Mouse (Mus musculus): ENCODE data around the gene Ddah2. TPM values are rescaled to one million over a fixed set of nuclear protein-coding genes. Genes with fewer than 3 reads are reported as not detected.

Ddah2 gene
- polyA plus RNA-seq (2012), result 33.8 and 58.4 TPM in 2 replicates

DNA sequence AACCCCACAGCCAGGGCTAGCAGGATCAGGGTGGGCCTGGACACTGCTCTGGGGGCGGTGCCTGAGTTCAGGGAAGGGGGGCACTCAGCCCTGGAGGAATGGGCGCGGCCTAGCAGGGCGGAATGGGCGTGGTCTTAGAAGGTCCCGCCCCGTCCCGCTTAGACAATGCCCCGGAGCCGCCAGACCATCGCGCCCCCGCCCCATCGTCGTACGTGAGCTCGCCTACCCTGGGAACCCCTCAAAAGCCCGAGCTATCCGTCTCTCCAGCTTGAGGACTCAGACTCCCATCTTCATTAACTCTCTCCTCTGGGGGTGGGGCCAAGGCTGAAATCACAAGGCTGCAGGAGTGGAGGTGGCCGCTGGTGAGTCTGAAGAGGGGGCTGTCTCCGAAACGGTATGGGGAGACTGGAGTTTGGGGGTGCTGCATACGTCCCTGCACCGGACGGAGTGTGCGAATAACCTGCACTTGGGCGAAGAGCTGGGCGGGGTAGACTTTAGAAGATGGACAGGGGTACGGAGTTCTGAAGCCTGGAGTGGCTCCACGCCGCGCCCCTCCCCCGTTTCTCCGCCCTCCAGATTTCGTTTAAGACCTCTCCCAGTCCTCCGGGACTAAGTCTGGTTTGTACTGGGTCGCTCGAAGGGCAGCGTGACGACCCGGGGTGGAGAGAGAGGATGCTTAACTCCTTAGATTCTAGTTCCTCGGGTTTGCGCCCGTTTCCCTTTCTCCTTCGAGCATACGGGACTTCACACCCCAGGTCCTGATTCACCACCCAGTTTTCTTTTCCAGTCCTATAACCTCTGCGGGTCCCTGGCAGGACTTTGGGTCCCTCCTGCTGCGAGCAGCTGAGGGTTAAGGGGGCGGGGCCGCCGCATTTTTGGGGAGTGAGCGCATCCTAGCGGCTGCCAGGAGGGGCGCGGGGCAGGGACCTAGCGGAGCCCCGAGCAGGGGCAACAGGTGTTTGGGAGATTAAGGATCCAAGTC is at the start of gene Ddah2:
Gene Ddah2, plus strand, starts transcription at position 125 of the 982 bp plus-strand sequence.

DNA sequence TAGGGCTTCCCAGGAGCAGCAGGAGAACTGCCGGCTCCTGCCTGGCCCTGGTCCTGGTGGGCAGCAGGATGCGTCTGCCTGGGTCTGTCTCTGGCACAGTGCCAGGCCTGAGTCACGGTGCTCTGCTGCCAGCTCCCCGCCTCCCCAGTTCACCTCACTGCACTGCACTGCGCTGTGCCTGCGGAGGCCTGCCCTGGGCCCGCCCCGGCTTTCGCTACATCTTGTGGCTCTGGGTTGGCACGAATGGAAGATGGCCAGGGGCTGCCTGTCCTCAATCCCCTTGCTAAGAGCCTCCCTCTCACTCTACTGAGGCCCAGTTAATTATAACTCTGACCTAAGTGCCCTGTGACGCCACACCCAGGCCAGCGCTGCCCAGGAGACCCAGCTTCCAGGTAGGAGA is 42.5 kb upstream of the Ddah2 start, which contains the start of gene Vwa7:
Gene Vwa7, plus strand, starts transcription at position 204 of the 400 bp plus-strand sequence.

DNA sequence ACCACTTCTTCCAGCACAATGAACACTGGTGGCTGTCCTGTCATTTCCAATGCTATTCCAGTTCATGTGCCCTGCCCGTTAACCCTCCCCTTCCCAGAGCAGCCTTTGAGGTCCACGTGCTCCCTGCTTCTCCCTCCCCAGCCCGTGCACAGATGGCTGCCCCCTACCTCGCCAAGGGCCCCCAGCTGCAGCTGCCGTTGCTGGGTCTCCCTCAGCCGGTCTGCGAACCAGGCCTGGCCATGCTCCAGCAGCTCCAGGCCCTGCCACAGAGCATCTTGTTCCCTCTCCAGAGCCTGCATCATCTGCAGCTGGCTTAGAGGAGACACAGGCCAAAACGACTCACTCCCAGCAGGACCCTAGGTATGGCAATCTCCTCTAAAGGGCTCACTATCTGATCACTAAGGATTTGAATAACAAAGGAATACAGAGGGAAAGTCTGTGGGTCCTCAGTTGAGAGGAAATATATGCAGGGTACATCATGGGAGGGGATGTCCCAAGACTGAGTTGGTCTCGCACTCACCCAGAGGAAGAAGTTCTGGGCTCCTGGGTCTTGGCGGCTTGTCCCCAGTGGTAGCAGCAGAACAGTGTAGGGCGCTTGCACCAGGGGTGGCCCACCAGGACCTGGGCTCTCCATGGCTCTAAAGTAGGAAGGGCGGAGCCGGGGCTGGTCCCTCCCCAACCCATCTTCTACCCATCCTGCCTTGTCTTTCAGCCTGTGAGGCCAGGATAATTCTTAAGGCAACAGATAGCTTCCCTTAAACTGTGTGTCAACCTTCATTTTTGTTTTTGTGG is 31.4 kb upstream of the Ddah2 start, which contains the start of gene Sapcd1:
Gene Sapcd1, minus strand, starts transcription at position 740 of the 792 bp plus-strand sequence.

DNA sequence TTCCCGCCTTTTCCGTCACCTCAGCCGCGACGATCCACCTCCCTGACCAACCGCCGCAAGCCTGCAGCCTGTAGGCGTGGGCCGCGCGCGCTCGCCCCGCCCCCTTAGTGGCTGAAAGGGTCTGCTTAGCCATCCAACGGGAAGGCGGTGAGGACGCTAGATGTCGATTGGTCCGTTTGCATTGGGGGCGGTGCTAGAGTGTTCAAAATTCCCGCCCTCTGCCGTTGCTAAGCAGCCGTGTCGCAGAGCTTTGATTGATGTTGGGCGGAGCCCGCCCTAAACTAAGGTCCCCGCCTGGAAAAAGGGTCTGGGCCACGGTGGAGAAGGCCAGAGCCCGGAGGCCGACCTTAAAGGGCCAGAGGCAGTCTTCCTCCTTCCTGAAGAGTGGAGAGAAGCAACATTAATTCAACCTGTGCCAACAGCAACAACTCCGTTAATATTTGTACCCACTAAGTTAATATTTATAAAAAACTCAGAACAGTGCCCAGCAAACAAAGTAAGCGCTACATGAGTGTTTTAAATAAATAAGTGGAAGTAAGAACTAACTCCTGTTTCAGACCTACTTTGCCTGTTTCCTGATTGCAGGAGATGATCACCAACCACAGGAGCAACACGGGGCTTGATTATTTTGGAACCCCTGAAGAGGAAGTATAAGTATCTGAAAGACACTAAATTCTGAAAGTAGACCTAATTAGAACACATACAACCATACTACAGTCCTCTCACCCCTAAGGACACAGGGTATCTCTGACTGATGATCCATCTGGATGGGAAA is 12.0 kb upstream of the Ddah2 start, which contains the start of gene Msh5:
Gene Msh5, minus strand, starts transcription at position 65 of the 775 bp plus-strand sequence.

DNA sequence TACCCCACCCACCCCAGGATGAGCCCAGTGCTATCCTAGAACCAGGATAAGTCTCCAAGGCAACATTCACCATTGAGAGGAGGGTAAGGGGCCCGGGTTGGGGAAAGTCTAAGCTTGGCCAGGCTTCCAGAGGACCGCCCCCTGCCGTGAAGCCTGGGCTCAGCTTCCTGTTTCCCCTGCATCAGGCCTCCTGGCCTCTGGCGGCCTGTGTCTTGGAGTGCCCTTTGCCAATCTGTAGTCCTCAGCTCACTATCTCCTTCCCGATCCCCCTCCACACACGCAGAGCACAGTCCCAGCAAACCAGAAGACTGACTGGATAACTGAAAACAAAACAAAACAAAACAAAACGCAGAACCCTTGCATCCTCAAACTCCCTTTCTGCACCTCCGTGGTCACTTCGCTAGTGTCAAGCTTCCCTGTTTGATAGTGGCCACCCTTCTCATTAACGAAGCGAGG is 9.2 kb upstream of the Ddah2 start, which contains the start of gene Clic1:
Gene Clic1, plus strand, starts transcription at position 406 of the 456 bp plus-strand sequence.

DNA sequence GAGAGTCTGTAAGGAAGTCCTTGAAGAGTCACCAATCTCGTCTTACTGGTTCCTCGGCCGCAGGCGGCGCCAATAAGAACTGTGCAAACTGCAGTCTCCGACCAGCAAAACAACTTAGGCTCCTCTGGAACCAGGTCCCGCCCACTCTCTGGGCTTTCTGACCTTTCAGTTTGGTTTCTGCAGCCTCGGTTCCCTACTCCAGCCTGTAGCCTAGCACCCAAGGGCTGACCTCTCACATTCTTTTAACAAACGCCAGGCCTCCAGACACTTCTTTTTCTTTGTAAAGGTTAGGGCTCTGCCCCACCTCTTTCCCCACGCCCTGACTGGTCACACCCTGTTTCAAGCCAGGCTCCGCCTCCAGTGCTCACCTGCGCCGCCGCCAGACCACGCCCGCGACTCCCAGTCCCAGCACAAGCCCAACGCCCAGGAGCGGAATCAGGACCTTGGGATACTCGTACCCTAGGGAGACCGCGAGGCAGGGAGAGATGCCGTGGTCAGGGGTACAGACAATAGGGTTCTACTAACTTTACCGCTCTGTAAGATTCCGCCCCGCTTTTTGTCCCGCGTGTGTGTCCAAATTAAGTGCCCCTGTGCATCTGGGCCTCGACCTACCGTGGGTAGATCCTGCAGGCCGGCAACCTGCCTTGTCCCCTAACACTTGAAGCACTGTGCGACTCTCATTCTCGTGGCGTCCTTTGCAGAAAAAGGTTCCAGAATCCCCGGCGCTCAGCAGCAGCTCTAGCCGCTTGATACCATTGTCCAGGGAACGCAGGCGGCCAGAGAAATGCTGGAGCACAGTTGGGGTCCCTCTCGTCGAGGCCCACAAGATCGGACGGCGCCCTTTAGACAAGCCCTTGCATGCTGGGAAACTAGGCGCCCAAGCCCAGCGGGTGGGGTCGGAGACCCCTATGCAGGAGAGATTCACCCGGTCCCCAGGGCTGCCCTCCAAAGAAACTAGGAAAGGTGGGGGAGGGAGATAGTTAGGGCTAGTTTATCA is 6.4 kb downstream of the Ddah2 start, which contains the start of gene Ly6g6c:
Gene Ly6g6c, plus strand, starts transcription at position 438 of the 997 bp plus-strand sequence.

DNA sequence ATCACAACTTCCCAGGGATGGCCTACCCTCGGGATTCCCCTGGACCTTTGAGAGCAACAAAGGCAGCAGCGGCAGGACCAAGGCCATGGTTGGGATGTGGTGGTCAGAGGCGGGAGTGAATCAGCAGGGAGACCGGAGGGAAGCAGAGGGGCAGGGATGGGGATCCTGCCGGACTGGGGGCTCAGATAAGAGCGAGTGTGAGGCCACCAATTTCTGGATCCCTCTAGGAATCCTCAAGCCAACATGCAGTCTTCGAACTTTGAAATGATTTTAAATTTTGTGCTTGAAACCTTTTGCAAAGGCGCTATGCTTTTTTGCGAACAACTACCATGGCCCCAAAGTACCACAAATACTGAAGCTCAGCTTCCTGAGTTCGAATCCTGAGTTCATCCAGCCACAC is 7.2 kb downstream of the Ddah2 start, which contains the start of gene Mpig6b:
Gene Mpig6b, minus strand, starts transcription at position 101 of the 400 bp plus-strand sequence.

DNA sequence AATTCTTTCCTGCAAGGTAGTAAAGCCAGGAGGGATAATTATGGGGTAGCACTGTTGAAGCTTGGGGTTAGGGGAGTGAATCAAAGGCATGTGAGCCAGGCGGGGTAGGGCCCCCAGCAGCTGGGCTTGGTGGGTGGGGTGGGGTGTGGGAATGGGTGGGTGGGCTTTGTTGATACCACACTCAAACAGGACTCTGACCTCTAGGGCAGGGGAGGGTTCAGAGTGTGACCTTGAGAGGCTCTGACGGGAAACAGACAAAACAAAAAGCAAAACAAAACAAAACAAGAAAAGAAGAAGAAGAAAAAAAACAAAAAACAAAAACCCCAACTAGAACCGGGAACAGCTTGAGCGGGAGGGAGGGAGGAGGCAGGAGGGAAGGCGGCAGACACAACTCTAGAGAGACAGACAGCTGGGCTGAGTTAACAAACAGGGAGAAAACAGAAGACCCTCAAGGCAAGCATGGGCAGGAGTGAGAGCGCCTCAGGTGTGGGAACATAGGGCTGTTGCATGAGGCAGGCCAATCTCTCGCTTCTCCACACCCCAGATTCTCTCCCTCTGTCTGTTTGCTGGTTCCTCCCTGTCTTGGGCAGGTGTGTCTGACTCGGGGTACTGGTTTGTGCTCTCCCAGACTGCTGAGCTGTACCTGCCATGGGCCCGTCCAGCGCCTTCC is 17.8 kb downstream of the Ddah2 start, which contains the start of gene Ly6g6e:
Gene Ly6g6e, plus strand, starts transcription at position 396 of the 670 bp plus-strand sequence.

DNA sequence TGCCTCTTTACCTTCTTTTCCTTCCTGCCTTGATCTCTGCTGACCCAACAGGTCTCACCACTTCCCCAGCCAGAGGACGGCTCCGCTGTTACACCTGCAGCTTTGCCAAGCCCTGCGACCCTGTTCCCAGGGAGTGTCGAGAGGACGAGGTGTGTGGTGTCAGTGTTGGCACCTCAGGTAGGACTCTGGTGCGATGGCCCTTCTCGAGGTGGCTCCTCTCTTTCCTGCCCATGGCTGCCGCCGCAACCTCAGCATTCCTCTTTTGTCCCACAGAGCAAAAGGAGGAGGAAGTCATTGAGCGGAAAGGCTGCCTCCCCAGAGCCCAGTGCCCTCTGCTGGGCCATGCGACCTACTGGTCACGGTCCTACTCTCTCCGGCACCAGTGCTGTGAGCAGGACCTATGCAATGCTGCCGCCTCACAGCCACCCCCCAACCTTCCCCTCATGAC is 19.0 kb downstream of the Ddah2 start, which contains the start of gene Ly6g6d:
Gene Ly6g6d, minus strand, starts transcription at position 280 of the 448 bp plus-strand sequence.

DNA sequence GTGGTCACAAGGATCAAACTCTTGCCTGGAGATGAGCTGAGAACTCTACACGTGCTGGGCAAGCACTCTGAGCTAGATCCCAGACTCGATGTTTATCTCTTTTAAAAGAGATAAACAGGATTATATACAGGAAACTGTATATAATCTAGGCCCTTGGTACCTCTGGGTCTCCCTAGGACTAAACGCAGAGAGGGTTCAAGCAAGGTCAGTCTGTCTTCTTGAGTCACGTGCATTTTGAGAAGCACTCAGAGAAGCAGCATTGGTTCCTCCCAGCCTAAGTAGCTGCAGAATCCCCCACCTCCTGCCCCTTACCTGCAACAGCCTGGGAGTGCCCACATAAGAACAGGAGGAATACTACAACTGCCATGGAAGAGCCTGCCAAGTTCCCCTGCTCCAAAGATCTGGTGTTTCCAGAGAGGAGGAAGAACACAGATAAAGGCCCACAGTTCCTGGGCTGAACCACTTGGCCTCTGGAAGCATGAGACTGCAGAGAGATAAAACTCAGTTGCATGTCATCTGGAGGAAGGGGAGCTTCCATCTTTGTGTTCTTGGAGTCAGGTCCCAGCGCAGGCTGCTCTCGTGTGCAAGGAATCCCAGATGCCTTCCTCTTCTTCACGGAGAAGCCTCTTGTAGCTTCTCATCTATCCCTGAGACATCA is 26.5 kb downstream of the Ddah2 start, which contains the start of gene Ly6g6f:
Gene Ly6g6f, minus strand, starts transcription at position 403 of the 658 bp plus-strand sequence.

DNA sequence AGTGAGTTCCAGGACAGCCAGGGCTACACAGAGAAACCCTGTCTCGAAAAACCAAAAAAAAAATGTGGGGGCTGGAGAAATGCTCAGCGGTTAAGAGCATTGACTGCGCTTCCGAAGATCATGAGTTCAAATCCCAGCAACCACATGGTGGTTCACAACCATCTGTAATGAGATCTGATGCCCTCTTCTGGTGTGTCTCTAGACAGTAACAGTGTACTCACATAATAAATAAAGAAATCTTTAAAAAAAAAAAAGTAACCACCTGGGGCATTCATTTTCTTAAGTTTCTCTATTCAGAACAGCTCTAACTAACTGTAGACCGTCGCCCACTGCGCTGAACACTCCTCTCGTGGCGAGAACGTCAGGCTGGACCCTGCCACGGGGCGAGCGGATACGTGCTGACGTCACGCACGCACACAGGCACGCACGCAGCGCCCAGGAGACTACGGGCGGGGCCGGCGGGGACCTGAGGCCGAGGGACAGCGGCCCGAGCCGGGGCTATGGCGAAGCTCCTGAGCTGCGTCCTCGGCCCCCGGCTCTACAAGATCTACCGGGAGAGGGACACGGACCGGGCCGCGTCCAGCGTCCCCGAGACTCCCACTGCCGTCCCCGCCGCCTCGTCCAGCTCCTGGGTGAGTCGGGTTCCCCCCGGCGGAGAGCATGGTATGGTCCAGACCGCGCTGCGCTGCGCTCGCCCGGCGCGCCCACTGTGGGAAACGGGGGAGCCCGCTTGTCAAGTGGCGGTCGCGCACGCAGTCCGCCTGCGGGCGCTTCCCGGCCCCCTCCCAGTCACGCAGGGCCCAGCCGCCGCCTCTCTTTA is 30.2 kb downstream of the Ddah2 start, which contains the start of gene Abhd16a:
Gene Abhd16a, plus strand, starts transcription at position 439 of the 820 bp plus-strand sequence.

DNA sequence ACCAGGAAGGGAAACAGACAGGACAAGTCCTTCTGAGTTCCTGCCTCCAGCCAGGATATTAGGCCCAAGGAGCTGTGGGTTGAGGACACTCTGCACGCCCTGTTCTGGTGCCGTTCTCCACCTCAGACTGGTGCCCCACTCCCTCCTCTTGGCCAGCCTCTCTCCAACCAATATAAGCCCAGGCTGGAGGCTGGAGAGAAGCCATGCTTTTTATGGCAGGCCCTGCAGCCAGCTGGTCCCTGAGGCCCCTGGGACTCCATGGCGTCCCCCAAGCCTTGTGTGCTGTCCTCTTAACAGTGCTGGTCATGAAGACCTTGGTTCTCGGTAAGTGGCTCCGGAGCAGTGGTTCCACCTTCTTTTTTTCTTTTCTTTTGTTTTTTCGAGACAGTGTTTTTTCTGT is 49.3 kb downstream of the Ddah2 start, which contains the start of gene Ly6g5c:
Gene Ly6g5c, plus strand, starts transcription at position 183 of the 400 bp plus-strand sequence.

Other genes starting within 250 kb of the Ddah2 start
- 65.1 and 75.3 TPM in 2 replicates for gene Stk19, start 222.1 kb upstream of the Ddah2 start, polyA plus RNA-seq (2012)
- 106 TPM in 2 replicates for gene Dxo, start 222.0 kb upstream of the Ddah2 start, polyA plus RNA-seq (2012)
- gene Skiv2l, start 208.8 kb upstream of the Ddah2 start, polyA plus RNA-seq (2012), result 63.8 and 69.0 TPM in 2 replicates
- 308 and 315 TPM in 2 replicates for gene Nelfe, start 208.6 kb upstream of the Ddah2 start, polyA plus RNA-seq (2012)
- gene Cfb, start 196.5 kb upstream of the Ddah2 start, polyA plus RNA-seq (2012), result 0.13 TPM in 1 of 2 replicates, not detected in the other
- 51.5 and 66.6 TPM in 2 replicates for gene Zbtb12, start 179.6 kb upstream of the Ddah2 start, polyA plus RNA-seq (2012)
- gene Gm20547, start 177.0 kb upstream of the Ddah2 start, polyA plus RNA-seq (2012), result not detected in 2 replicates
- 2.0 and 2.3 TPM in 2 replicates for gene C2, start 160.8 kb upstream of the Ddah2 start, polyA plus RNA-seq (2012)
- gene Ehmt2, start 160.6 kb upstream of the Ddah2 start, polyA plus RNA-seq (2012), result 441 and 469 TPM in 2 replicates
- not detected in 2 replicates for gene Slc44a4, start 144.6 kb upstream of the Ddah2 start, polyA plus RNA-seq (2012)
- 52.4 and 79.9 TPM in 2 replicates for gene Neu1, start 127.8 kb upstream of the Ddah2 start, polyA plus RNA-seq (2012)
- gene Hspa1b, start 99.8 kb upstream of the Ddah2 start, polyA plus RNA-seq (2012), result 425 and 1,961 TPM in 2 replicates
- 0.52 TPM in 1 of 2 replicates, not detected in the other for gene Gm20481, start 89.1 kb upstream of the Ddah2 start, polyA plus RNA-seq (2012)
- 239 and 1,296 TPM in 2 replicates for gene Hspa1a, start 86.9 kb upstream of the Ddah2 start, polyA plus RNA-seq (2012)
- 0.06 TPM in 1 of 2 replicates, not detected in the other for gene Hspa1l, start 86.3 kb upstream of the Ddah2 start, polyA plus RNA-seq (2012)
- gene Lsm2, start 77.2 kb upstream of the Ddah2 start, polyA plus RNA-seq (2012), result 154 and 167 TPM in 2 replicates
- gene Vars, start 58.0 kb upstream of the Ddah2 start, polyA plus RNA-seq (2012), result 841 and 875 TPM in 2 replicates
- 0.24 and 0.38 TPM in 2 replicates for gene Vwa7, start 42.5 kb upstream of the Ddah2 start, polyA plus RNA-seq (2012)
- gene Sapcd1, start 31.0 kb upstream of the Ddah2 start, polyA plus RNA-seq (2012), result 6.0 and 11.9 TPM in 2 replicates
- gene Msh5, start 12.3 kb upstream of the Ddah2 start, polyA plus RNA-seq (2012), result 3.4 and 5.4 TPM in 2 replicates
- 109 and 129 TPM in 2 replicates for gene Clic1, start 9.1 kb upstream of the Ddah2 start, polyA plus RNA-seq (2012)
- 0.09 TPM in 1 of 2 replicates, not detected in the other for gene Ly6g6c, start 6.4 kb downstream of the Ddah2 start, polyA plus RNA-seq (2012)
- 0.04 TPM in 1 of 2 replicates, not detected in the other for gene Mpig6b, start 7.1 kb downstream of the Ddah2 start, polyA plus RNA-seq (2012)
- gene Ly6g6e, start 17.9 kb downstream of the Ddah2 start, polyA plus RNA-seq (2012), result not detected in 2 replicates
- gene Ly6g6d, start 19.0 kb downstream of the Ddah2 start, polyA plus RNA-seq (2012), result 0.26 TPM in 1 of 2 replicates, not detected in the other
- gene Ly6g6f, start 26.6 kb downstream of the Ddah2 start, polyA plus RNA-seq (2012), result 0.06 and 0.28 TPM in 2 replicates
- 118 and 123 TPM in 2 replicates for gene Abhd16a, start 30.2 kb downstream of the Ddah2 start, polyA plus RNA-seq (2012)
- gene Ly6g5c, start 49.2 kb downstream of the Ddah2 start, polyA plus RNA-seq (2012), result not detected in 2 replicates
- gene Ly6g5b, start 56.4 kb downstream of the Ddah2 start, polyA plus RNA-seq (2012), result 0.45 and 0.69 TPM in 2 replicates
- 73.8 and 84.9 TPM in 2 replicates for gene Gpank1, start 62.4 kb downstream of the Ddah2 start, polyA plus RNA-seq (2012)
- 77.7 and 78.6 TPM in 2 replicates for gene Csnk2b, start 63.0 kb downstream of the Ddah2 start, polyA plus RNA-seq (2012)
- gene D17H6S53E, start 67.3 kb downstream of the Ddah2 start, polyA plus RNA-seq (2012), result 4.1 and 4.4 TPM in 2 replicates
- 0.37 and 0.84 TPM in 2 replicates for gene Apom, start 73.0 kb downstream of the Ddah2 start, polyA plus RNA-seq (2012)
- gene Bag6, start 76.1 kb downstream of the Ddah2 start, polyA plus RNA-seq (2012), result 683 and 812 TPM in 2 replicates
- 1,479 and 1,500 TPM in 2 replicates for gene Prrc2a, start 105.9 kb downstream of the Ddah2 start, polyA plus RNA-seq (2012)
- gene Aif1, start 117.0 kb downstream of the Ddah2 start, polyA plus RNA-seq (2012), result 3.5 and 4.0 TPM in 2 replicates
- 3.8 and 6.6 TPM in 2 replicates for gene Lst1, start 129.4 kb downstream of the Ddah2 start, polyA plus RNA-seq (2012)
- 14.0 and 15.6 TPM in 2 replicates for gene Ltb, start 135.4 kb downstream of the Ddah2 start, polyA plus RNA-seq (2012)
- gene Tnf, start 143.0 kb downstream of the Ddah2 start, polyA plus RNA-seq (2012), result 12.8 and 21.1 TPM in 2 replicates
- 0.10 and 0.22 TPM in 2 replicates for gene Lta, start 146.3 kb downstream of the Ddah2 start, polyA plus RNA-seq (2012)
- gene Gm16181, start 161.8 kb downstream of the Ddah2 start, polyA plus RNA-seq (2012), result not detected in 2 replicates
- gene Atp6v1g2, start 174.6 kb downstream of the Ddah2 start, polyA plus RNA-seq (2012), result 5.5 and 9.2 TPM in 2 replicates
- 42.2 and 43.8 TPM in 2 replicates for gene Nfkbil1, start 176.8 kb downstream of the Ddah2 start, polyA plus RNA-seq (2012)
- 404 and 440 TPM in 2 replicates for gene Ddx39b, start 182.7 kb downstream of the Ddah2 start, polyA plus RNA-seq (2012)
- gene H2-D1, start 203.7 kb downstream of the Ddah2 start, polyA plus RNA-seq (2012), result 854 and 953 TPM in 2 replicates